Mouse (Mus musculus) gastrocnemius, adult 2 months (tissue): ENCODE results near the gene Glt8d1. TPM values are rescaled to one million over a fixed set of nuclear protein-coding genes. Genes with fewer than 3 reads are reported as not detected.

Source experiments
- DNase-seq: peaks from one replicate; pipeline ENCODE4 v3.0.0; 2022
- H3K27ac ChIP-seq: fragments of 200-600 bp; 2 replicates; pipeline ENCODE4 v1.8.1; 2022; ENCODE audit warnings: mild to moderate bottlenecking
- H3K4me3 ChIP-seq: fragments of 200-600 bp; 2 replicates; pipeline ENCODE4 v1.8.1; 2022; ENCODE audit warnings: mild to moderate bottlenecking, moderate library complexity
- CTCF ChIP-seq: fragments of 200-600 bp; IDR thresholded peaks from 2 replicates; pipeline ENCODE4 v1.8.1; 2022; ENCODE audit warnings: antibody characterized with exemption, mild to moderate bottlenecking, moderate library complexity
- intact Hi-C: fragments of 180-260 bp; cut with DNase I; formaldehyde crosslinking; loops from one replicate; pipeline ENCODE4 v1.15.1; 2025
- total RNA-seq, 2 experiments: library from RNA; stranded (reverse); gene quantifications; 2 replicates each; pipeline ENCODE4 v1.2.3; 2021

Glt8d1 gene
- total RNA-seq, 2 experiments from 2014 or later, result 9.0 to 13.6 TPM

DNA sequence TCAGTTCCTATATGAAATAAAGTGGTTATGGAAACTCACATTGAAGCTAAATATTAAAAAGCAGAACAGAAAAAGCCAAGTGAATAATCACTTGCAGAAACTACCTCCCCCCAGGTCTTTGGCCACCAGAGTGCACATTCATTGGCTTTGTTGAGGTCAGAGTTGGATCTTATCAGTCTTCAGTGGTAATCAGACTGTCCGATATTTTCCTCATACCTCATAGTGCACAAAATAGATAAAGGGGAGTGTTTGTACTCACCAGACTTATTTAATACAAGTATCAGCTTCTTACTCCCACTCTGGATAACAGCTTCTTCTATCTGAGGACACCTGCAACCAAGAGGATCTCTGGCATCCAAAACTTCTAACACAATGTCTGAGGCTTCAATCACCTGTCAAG lies 14.9 kb downstream of the Glt8d1 start:
- Histone ChIP-seq H3K27ac (no peak overlapping the region), H3K4me3 (no peak overlapping the region)
- TF ChIP-seq CTCF, result no peak
- DNase-seq, result no peak
- intact Hi-C loops, result no loop called here

DNA sequence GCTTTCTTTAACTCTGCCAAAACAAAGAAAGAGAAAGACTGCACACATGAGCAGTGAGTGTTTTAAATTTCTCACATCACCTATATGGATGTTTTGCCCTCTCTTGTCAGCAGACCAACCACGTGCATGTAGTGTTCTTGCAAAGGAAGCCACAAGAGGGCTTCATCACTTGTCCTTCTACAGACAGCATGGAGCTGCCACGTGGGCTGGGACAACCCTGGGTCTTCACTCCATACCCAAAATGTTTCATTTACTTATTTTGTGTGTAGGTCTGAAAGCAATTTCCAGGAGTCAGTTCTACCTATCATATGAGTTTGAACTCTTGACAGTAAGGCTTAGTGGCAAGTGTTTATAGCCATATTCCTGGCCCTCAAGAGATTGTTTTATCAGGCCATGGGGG lies 16.7 kb downstream of the Glt8d1 start:
- intact Hi-C loops, result loop anchor here (2.0 kb wide), 1 partner anchor 17 kb away; the partner anchor contains the start of genes Glt8d1 and Spcs1
- TF ChIP-seq CTCF, result peak; percentile 16; the same call in 1 of the 2 replicates
- DNase-seq, result no peak
- Histone ChIP-seq H3K4me3 (peak overlapping the region; percentile 81), H3K27ac (peak overlapping the region; percentile 96)

DNA sequence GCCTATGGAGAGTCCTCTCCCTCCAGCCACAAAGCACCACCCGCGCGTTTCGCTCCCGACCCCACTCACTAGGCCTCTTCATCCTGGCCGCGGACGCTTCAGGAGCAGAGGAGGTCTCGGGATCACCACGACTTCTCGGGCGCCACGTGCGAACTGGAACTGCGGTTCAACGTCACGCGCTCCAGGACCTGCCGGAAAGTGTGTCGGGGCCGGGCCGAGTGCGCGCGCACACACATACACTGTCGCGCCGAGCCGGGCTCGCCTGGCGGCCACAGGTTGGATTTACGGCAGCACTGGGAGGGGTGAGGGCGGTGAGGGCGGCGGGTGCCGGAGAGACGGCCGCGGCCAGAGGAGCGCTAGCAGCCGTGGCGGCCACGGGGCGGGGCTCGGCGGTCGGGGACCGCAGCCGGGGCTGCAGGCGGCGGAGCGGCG lies 17.7 kb downstream of the Glt8d1 start, which contains the start of the genes Pbrm1 and Gnl3:
Pbrm1 (plus strand) TSS at position 279 of the 432 bp plus-strand sequence.
Gnl3 (minus strand) TSS at position 293 of the 432 bp plus-strand sequence.
- intact Hi-C loops, result loop anchor here (2.0 kb wide), 1 partner anchor 18 kb away; the partner anchor contains the start of genes Glt8d1 and Spcs1
- 0 out of 2 replicates have a peak, but pooled peaks have one; percentile 3 for TF ChIP-seq CTCF
- H3K4me3 ChIP-seq, result peak within 1 kb of the TSS; percentile 81
- peak within 1 kb of the TSS; percentile 96 for H3K27ac ChIP-seq
- peak; percentile 99 for DNase-seq

DNA sequence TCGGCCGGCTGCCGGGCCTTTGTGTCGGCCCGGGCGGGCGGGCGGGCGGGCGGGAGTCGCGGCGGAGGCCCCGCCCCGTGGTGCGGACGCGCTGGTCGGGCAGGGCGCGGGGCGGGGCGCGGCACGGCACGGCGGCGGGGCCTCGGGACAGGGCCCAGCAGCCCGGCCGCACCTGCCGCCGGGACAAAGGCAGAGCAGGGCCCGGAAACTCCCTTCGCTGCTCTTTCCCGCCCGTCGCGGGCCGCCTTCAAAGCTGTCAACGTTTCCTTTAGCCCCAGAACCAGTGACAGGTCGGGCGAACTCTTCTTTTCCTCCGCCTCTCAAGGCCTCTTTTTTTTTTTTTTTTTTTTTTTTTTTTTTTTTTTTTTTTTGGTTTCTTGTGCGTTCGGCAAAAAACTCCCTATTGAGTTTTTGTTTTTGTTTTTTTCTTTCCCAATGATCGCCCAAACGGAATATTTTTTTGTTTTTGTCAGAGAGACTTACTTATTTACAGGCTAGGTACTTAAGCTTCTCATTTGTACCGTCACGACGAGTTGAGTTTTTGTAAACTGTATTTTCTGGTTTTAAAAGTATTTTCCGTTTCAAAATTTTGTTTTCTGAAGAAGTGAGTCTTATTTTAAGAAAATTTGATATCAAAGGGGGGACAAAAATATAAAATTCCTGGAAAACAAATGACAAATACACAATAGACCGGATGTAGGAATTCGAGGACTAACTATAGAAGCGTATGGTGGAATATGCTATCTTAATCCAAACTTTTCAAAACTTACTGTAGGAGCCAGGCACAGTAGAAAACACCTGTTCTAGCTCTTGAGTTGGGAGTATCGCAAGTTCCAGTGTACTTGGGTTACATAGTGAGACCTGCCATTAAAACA lies 18.4 kb downstream of the Glt8d1 start:
- peak; percentile 91 for DNase-seq
- Histone ChIP-seq H3K4me3 (peak overlapping the region; percentile 81), H3K27ac (peak overlapping the region; percentile 96)
- intact Hi-C loops, result loop anchor here (2.0 to 5.0 kb wide), 3 partner anchors 19 to 173 kb away; partner anchors contain the start of genes Glt8d1 and Spcs1
- no peak for TF ChIP-seq CTCF

DNA sequence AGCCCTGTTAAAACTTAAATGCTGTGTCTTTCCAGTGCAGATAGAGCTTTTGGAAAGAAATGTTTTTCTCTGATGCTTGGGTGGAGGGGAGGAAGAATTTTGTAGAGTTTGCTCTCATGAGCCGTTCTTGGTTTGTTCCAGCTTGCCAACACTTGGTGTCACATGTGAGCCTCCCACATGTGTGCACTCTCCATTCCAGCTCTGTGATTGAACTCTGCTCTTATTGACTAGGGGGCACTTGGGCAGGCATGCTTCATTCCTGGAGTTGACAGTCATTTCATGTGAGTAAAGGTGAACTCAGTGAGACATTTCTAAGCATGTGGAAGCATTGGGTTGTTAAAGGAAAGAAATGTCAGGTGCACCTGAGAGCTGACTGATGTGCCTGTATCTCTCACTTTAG lies 21.4 kb downstream of the Glt8d1 start:
- no peak for DNase-seq
- intact Hi-C loops, result loop anchor here (5.0 kb wide), 2 partner anchors 50 to 170 kb away; no protein-coding TSS in a partner anchor
- no peak for TF ChIP-seq CTCF
- no peak overlapping the region for H3K27ac ChIP-seq
- H3K4me3 ChIP-seq, result no peak overlapping the region

DNA sequence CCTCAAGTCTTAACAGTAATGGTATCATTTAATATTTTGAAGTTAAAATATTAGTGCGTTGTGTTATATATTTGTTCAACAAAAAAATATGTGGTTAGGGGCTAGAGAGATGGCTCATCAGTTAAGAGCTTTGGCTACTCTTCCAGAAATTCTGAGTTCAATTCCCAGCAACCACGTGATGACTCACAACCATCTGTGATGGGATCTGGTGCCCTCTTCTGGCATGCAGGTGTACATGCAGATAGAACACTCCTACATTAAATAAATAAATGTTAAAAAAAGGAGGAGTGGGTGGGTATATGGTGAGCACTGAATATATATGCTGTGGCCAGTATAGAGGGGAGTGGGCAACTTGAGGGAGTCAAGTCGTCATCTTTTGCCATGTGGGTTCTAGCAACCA lies 24.6 kb downstream of the Glt8d1 start:
- no peak overlapping the region for H3K4me3 ChIP-seq
- TF ChIP-seq CTCF, result peak; percentile 42
- DNase-seq, result no peak
- H3K27ac ChIP-seq, result no peak overlapping the region
- intact Hi-C loops, result no loop called here

DNA sequence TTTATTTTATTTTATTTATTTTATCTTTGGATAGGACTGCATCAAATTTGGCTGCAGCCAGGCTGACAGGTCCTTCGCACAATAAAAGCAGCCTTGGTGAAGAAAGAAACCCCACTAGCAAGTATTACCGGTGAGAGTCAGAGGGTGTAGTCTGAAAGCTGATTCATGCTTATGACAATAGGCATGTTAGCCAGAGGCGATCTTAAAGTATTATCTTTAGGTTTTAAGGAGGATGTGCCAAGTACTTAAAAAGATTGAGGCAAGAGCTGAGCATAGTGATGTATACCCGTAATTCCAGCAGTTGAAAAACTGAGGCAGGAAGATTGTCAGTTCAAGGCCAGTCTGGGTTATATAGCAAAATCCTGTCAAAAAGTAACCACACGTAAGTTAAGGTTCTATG lies 44.1 kb downstream of the Glt8d1 start:
- TF ChIP-seq CTCF, result no peak
- H3K4me3 ChIP-seq, result no peak overlapping the region
- intact Hi-C loops, result no loop called here
- H3K27ac ChIP-seq, result no peak overlapping the region
- no peak for DNase-seq

DNA sequence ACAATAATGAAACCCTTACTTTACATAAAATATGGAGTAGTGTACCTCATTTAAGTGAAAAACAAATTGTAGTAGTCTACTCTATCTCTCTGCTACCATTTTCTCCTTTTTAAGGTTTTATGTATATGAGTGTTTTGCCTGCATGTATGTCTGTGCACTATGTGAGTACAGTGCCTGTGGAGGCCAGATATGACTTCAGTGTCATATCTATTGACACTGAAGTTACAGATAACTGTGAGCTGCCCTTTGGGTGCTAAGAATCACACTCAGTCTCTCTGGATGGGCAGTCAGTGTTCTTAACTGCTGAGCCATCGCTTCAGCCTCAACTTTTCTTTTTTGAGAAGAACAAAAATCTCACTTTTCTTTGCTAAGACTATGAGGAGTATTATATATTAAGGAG lies 44.6 kb downstream of the Glt8d1 start:
- no peak for TF ChIP-seq CTCF
- intact Hi-C loops, result no loop called here
- DNase-seq, result no peak
- no peak overlapping the region for H3K27ac ChIP-seq
- no peak overlapping the region for H3K4me3 ChIP-seq

Other genes starting within 250 kb of the Glt8d1 start
- gene Tmem110, start 175.8 kb upstream of the Glt8d1 start, total RNA-seq, result 10 to 100 TPM in 1 of 2 experiments, 1 to 10 TPM in 1; 6.2 to 12.6 TPM
- 10 to 100 TPM; 53.6 to 65.4 TPM for gene Mustn1, start 122.2 kb upstream of the Glt8d1 start, total RNA-seq
- under 1 TPM; 0.11 to 0.13 TPM for gene Itih4, start 114.9 kb upstream of the Glt8d1 start, total RNA-seq
- under 1 TPM; 0.10 to 0.25 TPM for gene Itih3, start 77.6 kb upstream of the Glt8d1 start, total RNA-seq
- gene Itih1, start 58.1 kb upstream of the Glt8d1 start, total RNA-seq, result not detected
- gene Nek4, start 50.0 kb upstream of the Glt8d1 start, total RNA-seq, result 1 to 10 TPM; 4.4 to 5.1 TPM
- 100 to 1,000 TPM; 129 to 130 TPM for gene Spcs1, start 272 bp downstream of the Glt8d1 start, total RNA-seq
- 10 to 100 TPM; 45.3 to 49.8 TPM for gene Pbrm1, start 17.7 kb downstream of the Glt8d1 start, total RNA-seq
- gene Gnl3, start 17.8 kb downstream of the Glt8d1 start, total RNA-seq, result 10 to 100 TPM; 28.4 to 33.4 TPM
- gene Smim4, start 127.6 kb downstream of the Glt8d1 start, total RNA-seq, result 10 to 100 TPM; 33.4 to 36.1 TPM
- 1 to 10 TPM; 1.2 to 1.7 TPM for gene Nt5dc2, start 129.7 kb downstream of the Glt8d1 start, total RNA-seq
- gene Stab1, start 167.2 kb downstream of the Glt8d1 start, total RNA-seq, result 10 to 100 TPM; 14.0 to 16.5 TPM
- 1,000 to 10,000 TPM in 1 of 2 experiments, 100 to 1,000 TPM in 1; 386 to 1,185 TPM for gene Tnnc1, start 206.9 kb downstream of the Glt8d1 start, total RNA-seq
- 10 to 100 TPM; 60.8 to 70.3 TPM for gene Nisch, start 215.5 kb downstream of the Glt8d1 start, total RNA-seq
- 1 to 10 TPM; 7.0 to 8.3 TPM for gene Sema3g, start 216.5 kb downstream of the Glt8d1 start, total RNA-seq
- 1 to 10 TPM; 7.3 to 8.9 TPM for gene Phf7, start 249.9 kb downstream of the Glt8d1 start, total RNA-seq